Mouse (Mus musculus) embryo, embryonic 10.5 days (tissue): Measurements from ENCODE around the gene Mxra8.

Experiments used
- DNase-seq: peaks from one replicate; pipeline ENCODE4 v3.0.0-alpha.2; 2015; ENCODE audit warnings: low spot score

Mxra8 gene

DNA sequence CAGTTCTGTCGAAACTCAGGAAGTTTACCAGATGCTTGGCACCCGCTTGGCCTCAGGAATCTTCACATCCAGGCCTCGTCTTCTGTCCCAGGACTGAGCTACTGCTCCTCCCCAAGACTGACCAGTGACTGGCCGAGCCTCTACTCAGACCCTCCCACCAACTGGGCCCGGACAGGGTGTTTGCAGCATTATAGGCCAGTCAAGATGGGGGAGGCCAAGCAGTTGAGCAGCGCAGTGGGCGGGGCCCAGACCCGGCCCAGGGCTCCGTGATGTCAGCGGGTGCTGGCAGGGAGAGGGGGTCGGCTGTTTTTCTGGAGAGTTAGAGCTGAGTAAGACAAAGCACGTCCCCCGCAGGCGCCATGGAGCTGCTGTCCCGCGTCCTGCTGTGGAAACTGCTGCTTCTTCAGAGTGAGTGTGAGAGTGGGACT, at the start of gene Mxra8:
TSS of gene Mxra8 (plus strand) at position 198 of the 428 bp plus-strand sequence.
- DNase-seq = peak; percentile 91

DNA sequence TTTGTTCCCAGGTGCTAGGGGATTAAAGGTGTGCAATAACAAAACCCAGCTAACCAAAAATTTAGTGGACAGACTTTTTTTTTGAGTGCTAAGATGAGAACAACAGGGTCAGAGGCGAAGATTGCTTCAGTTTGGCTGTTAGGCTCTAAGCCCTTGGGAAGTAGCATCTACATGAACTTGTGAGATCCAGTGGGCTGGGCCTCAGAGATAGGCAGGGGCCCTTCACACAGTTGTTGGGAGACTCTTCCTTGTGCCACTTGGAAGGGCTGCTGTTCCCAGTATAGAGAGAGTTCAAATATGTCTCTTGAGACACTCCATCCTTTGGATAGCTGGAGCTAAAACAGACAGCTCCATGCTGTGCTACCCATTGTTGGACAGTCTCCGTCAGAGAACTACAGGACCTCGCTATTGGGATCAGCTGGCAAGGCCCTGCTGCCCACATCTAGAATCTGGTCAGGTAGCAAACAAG, 49.4 kb upstream of the Mxra8 start, which contains the start of gene Ankrd65:
TSS of gene Ankrd65 (plus strand) at position 419 of the 469 bp plus-strand sequence.
- no peak for DNase-seq

DNA sequence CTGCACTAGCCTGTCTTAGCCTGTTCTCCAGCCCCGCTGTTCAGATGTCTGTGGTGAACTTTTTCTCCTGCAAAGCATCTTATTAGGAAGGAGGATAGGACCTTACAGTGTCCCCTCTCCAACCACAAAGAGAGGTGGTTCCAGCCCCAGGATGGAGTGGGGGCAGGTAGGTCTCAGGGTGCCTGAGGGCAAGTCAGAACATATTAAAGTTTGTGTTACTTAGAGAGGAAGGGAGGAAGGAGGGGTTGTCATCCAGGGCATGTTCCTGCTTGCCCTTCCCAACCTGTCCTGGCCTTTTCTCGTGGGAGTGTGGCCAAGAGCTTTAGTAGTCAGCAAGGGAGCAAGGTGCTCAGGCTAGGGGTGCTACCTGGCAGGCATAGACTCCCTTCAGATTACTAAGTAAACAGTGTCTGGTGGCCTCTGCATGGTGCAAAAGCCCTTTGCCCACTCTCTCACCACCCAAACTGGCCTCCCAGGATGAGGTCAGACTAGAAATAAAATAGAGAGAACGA, 48.8 kb upstream of the Mxra8 start:
- no peak for DNase-seq

DNA sequence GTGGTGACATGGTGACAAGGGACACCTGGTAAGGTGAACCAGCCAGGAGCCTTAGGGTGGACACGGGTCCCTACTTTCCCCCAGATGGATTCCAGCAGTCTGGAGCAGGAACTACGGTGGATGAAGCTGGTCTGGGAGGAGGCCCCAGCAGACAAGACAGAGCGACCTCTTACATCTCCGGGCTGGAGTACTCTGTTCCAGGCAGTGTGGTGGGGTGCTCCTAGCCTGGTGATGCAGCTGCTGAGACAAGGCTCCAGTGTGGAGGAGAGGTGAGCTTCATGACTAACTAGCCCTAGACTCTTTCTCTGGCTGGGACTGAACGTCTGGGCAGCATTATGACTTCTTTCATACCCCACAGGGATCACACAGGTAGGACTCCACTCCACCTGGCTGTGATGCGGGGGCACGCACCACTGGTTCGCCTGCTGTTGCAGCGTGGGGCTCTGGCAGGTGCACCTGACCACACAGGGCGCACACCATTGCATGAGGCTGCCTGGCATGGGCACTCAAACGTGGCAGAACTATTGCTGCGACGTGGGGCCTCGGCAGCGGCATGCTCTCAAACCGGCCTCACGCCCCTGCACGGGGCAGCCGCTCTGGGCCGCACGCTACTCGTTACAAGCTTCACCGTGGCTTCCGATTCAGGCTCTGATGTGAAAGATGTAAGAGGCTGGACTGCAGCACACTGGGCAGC, 48.1 kb upstream of the Mxra8 start:
- no peak for DNase-seq

DNA sequence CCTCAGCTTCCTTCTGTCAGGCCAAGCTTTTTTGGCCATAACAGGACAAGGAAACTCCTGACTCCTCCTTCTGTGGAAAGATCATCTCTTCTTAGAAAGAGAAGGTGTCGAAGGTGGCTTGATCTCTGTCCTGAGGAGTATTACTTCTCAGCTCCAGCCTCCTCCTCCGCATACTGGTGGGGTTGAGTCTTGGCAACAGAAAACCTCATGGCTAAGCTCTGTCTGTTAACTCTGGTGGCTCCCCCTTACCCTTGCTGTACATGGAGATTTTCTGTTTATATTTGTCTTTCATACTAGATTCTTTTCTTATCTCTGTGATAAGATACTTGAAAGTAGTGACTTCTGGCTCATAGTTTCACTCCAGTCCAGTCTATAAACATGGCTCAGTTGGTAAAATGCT, 45.8 kb upstream of the Mxra8 start:
- DNase-seq = no peak

DNA sequence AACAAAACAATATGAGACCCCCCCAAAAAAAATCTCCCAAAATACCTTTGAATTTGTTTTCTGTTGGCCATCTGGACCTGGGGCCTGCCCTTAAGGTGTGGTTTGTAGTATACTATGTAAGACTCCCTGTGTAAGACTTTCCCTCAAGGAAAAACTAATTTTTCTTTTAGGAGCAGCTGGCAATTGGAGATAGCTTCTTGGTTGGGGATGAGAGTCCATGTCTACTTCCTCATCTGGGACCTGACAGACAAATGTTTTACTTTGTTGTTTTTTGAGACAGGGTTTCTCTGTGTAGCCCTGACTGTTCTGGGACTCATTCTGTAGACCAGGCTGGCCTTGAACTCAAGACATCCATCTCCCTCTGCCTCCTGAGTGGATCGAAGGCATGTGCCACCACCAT, 37.4 kb upstream of the Mxra8 start:
- no peak for DNase-seq

DNA sequence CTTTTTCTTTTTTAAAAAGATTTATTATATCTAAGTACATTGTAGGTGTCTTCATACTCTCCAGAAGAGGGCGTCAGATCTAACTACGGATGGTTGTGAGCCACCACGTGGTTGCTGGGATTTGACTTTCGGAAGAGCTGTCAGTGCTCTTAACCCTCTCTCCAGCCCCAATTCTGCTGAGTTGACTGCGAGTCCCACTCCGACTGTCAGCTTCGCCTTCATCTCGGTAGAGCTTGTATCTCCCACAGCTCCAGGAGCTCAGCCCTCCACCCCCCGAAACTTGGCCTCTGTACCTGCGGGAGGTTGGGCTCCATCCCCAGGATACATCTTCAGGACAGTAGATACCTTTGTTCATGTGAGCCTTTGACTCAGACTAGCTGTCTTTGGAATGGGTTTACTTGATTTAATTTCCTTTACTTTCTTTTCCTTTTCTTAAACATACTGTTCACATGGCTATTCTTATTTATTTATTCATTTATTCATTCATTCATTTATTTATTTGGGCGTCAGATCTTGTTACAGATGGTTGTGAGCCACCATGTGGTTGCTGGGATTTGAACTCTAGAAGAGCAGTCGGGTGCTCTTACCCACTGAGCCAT, 36.6 kb upstream of the Mxra8 start, which contains the start of gene Mrpl20:
TSS of gene Mrpl20 (plus strand) at position 138 of the 599 bp plus-strand sequence.
- peak; percentile 59 for DNase-seq

DNA sequence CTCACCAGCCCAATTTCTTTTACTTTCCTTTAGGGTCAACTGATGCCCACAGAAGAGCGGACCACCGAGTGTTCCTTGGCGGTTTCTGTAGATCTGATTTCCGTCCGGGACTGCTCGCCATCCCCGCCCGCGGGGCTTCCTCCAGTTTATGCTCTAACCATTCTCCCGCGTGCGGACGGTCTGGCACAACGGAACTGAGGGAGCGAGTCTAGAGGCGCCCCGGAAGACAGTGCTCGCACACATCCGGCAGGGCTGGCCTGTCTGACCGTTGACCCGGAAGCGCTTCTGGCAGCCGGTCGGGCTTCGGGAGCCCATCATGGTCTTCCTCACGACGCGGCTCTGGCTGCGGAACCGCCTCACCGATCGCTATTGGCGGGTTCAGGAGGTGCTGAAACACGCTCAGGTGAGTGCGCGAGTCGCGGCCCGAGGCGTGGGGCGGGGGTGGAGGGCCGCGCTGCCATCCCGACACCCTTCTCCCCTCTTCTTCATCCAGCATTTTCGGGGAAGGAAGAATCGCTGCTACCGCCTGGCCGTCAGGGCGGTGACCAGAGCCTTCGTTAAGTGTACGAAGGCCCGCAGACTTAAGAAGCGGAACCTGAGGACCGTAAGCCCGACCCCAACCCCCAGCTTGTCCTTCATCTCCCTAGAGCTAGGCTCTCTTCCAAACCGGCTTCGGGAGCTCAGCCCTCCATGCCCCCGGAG, 36.0 kb upstream of the Mxra8 start:
- peak; percentile 97 for DNase-seq

DNA sequence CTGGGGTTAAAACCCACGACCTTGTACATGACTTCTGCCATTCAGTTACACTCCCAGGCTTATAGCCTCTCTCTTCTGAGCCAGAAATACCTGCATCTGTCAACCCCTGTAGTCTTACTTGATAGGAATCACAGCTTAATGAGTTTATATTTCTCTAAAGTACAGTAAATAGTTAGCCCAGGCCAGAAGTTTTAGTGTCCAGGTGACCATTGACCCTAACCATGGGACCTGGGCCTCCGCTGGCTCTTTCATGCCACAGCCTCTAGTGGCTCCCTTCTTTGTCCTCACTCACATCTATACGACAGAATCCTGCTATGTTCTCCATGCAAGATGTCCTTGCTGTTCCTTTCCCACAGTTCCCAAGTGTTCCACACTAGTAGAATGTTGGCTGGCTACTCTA, 31.6 kb upstream of the Mxra8 start:
- DNase-seq = no peak

DNA sequence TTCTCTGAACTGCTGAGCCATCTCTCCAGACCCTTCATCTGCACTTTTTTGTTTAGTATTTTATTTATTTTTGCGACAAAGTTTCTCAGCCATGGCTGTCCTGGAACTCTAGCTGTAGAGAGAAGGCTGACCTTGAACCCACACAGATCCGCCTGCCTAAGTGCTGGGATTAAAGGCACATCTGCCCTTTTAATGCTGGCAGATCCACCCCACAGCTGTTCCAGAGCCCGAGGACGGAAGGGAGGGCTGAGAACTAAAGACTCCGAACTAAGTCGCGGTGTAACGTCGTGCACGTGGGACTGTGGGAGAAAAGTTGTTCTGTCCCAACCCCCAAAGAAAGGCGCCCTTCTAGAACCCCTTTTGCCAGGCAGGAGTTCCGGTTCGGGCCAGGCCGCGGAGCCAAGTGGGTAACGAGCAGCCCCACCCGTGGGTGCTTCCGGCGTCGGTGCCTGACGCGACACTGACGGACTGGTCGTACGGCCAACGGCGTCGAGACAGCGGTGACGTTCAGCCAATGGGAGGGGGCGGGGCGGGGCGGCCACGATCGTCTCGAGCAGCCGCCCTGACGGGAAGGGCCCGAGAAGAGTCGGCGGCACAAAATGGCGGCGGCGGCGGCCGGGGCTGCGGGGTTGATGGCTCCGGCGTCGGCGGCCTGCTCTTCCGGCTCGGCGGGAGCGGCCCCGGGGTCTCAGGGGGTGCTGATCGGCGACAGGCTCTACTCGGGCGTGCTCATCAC, 27.4 kb upstream of the Mxra8 start, which contains the start of gene Ccnl2:
TSS of gene Ccnl2 (plus strand) at position 561 of the 736 bp plus-strand sequence.
- peak; percentile 97 for DNase-seq

DNA sequence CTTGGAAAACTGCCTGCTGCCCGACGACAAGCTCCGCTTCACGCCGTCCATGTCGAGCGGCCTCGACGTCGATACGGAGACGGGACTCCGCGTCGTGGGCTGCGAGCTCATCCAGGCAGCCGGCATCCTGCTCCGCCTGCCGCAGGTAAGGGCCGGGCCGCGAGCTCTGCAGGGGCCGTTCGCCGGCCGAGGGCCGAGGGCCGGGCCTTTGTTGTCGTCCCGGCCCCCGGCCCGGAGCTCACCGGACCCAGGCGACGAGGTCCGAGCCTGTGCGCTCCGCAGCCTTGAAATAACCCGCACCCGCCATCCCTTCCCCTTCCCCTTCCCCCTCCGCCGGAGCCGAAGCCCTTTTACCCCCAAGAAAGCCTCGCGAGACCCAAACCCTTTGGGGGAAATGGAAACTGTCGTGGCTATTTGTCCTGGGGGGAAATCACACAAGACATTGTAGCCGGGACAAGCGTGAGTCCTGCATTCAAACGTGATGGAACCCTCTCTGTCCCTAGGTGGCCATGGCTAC, 26.8 kb upstream of the Mxra8 start:
- peak; percentile 56 for DNase-seq

DNA sequence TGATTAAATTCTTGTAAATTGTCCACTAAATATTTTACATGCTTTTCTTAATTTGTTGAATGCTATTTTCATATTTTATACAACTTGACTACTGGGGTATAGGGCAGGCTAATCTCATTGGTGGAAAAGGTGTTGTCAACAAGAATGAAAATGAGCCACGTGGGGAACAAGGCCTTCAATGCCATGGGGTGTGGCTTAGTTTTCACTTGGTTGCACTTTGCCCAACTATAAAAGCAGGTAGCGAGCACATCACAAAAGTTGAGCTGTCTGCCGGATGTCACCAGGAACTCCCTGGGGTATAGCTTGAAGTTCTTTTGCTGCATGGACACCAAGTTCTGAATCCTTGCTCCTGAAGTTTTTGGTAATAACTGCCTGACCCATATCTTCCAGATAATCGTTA, 21.9 kb upstream of the Mxra8 start:
- DNase-seq = no peak

DNA sequence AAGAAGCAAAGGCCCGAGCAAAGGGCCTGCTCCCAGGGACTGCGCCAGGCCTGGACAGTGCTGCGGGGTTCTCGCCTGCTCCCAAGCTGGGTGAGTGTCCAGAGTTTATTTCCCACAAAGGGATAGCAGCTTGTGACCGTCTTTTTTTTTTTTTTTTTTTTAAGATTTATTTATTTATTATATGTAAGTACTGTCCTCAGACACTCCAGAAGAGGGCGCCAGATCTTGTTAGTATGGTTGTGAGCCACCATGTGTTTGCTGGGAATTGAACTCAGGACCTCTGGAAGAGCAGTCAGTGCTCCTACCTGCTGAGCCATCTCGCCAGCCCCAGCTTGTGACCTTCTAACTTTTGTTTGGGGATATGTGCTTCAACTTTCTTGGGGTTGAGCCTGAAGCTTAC, 18.5 kb upstream of the Mxra8 start:
- DNase-seq = peak; percentile 51

DNA sequence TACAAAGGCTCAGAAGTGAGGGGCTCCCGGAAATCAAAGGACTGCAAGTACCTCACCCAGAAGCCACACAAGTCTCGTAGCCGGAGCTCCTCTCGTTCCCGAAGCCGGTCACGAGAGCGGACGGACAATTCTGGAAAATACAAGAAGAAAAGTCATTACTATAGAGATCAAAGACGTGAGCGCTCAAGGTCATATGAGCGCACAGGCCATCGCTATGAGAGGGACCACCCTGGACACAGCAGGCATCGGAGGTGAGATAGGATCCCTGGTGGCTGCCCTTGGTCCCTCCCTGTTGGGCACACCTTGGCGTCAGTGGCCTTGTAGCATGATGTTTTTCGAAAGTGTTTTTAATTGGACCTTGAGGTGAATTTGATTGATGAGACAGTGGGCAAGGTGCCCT, 16.0 kb upstream of the Mxra8 start:
- no peak for DNase-seq

DNA sequence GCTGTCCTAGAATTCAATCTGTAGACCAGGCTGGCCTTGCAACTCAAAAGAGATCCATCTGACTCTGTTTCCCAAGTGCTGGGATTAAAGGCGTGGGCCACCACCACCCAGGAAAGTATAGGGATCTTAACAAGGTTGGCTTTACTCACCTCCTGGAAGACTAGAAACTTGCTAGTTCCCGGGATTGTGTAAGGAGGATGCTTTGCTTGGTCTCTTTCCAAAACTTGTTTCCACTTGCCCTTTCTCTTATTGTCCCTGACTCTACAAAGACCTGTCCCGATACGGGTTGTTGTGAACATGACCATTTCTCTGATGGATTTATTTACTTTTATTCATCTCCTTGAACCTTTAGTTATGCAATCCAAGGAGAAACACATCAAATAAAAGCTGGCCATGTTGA, 9.6 kb upstream of the Mxra8 start:
- no peak for DNase-seq

DNA sequence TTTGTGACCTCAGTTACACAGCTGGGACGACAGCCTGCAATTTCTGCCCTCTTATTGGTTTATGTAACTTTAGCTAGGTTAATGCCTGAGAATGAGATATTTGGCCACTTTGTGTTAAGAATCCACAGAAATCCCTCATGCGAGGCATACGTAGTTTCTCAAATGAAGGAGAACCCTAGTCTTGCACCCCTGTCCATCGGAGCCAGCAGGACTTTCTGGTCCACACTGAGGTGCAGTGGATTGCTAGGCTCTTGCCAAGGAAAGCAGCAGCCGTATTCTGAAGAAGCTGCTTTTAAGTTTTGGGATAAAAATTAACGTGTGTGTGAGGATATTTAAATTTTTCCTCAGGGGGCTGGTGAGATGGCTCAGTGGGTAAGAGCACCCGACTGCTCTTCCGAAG, 8.9 kb upstream of the Mxra8 start:
- no peak for DNase-seq

DNA sequence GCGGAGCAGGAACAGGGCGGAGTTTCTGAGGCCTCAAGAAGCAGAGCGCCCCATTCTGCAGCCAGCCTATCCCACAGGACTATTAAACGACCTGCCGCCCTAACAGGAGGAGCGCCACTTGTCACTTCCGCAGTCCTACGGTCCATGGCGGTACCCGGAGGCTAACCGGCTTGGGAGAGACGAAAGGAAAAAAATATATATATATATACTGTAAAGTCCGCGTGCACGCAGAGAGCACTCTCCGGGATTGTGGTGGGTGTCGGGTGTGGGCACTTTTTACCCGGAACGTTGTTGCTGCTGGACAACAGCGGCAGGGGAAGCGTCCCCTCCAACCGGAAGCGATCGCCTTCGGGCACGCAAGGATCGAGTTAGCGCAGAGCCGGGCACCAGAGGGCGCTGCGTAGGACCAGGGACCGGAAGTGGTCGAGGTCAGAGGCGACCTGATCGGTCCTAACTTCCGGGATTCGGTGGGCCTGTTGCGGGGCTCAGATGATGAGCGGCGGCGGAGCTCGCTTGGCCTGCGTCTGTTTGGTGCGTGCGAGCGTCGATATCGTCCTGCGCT, 8.2 kb upstream of the Mxra8 start, which contains the start of gene Aurkaip1:
TSS of gene Aurkaip1 (plus strand) at position 68 of the 562 bp plus-strand sequence.
- peak; percentile 98 for DNase-seq

DNA sequence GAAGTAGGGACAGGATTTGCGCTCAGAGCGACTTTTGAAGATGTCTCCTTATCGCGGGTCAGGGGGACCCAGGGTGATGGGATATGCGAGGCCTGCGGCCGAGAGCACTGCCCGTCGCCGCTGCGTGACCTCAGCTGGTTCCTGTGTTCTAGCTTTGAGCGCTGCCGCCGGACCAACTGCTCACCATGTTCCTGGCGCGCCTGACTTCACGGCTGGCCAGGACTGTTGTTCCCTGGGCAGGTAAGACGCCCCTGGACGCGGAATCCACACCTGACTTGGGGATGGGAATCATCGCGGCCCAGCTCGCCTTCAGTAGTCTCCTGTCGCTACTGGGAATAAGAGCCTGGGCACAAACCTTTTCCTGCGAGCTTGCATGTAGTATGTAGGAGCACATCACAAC, 7.6 kb upstream of the Mxra8 start:
- no peak for DNase-seq

DNA sequence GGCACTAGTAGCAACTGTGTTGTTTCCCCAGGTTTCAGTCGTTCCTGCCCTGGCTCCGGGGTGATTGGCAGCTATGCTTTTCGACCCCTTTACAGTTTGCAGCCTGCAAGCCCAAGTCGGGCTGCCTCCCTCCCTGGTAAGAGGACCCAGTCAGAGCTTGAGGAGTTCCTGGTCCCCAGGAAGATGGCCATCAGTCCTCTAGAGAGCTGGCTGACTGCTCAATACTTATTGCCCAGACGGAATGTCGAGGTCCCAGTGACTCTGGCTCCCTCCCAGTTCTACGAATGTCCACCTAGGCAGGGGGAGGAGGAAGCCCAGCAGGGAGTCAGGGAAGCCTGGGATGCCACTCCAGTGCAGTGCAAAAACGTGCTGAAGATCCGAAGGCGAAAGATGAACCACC, 7.2 kb upstream of the Mxra8 start:
- no peak for DNase-seq

DNA sequence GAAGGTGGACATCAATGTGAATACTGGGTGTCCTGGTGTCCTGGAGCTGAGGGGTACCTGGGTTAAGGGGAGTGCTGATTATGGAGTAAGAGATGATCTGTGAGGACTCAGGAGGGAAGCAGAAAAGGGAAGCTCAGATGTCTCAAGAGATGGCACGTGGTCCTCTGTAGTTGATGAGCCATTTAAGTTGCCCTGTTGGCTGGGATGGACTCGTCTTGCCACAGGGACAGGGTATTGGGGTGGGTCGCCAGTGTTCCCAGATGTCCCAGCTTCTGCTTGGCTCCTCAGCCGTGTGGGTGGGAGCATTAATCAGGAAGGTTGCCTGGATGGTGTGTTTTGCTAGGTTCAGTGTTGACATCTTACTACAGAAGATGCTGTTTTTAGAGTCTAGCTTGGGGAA, 6.2 kb upstream of the Mxra8 start:
- no peak for DNase-seq

DNA sequence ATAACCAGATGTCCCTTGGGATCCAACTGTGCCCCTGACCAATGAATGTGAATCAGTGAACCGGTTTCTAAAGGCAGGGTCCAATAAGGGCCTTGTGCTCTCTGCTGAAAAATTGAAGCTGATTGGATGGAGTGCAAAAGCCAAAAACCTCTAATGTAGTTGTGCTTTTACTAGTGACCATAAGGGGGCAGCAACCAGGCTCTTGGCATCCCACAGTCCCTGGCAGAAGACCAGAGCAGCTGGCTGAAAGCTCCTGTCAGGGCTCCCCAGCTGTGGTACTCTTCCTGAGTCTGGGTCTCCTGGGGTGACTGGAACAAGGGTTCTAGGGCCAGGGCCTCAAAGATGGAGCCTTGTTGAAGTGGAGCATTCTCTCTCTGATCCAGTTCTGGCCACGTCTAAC, 5.6 kb upstream of the Mxra8 start:
- DNase-seq = peak; percentile 87
